Mouse (Mus musculus): ENCODE measurements around the gene Ifi44. TPM values are rescaled to one million over a fixed set of nuclear protein-coding genes. Genes with fewer than 3 reads are reported as not detected.

Gene Ifi44
- polyA plus RNA-seq, 1 experiment from 2014 or later, result 0.64 TPM

Other genes with a start within 250 kb of the Ifi44 start
- gene Ifi44l, start 12.9 kb upstream of the Ifi44 start, polyA plus RNA-seq (2014; fragmentation: Nextera tagmentation; extraction: Ambion mirVana), result not detected in 2 replicates
- gene Ptgfr, start 87.7 kb upstream of the Ifi44 start, polyA plus RNA-seq (2014; fragmentation: Nextera tagmentation; extraction: Ambion mirVana), result 0.52 and 0.80 TPM in 2 replicates

Measured in stomach, embryonic 14.5 days (tissue).